Mouse (Mus musculus) left cerebral cortex, postnatal 4 days (tissue): ENCODE results near the gene Nqo1. TPM values are rescaled to one million over a fixed set of nuclear protein-coding genes. Genes with fewer than 3 reads are reported as not detected.
A peak's percentile ranks its signal among the peaks of the same experiment; 100 is the strongest.

ENCODE experiments used
- DNase-seq: peaks from one replicate; pipeline ENCODE4 v3.0.0-alpha.2; 2022
- intact Hi-C: fragments of 180-260 bp; cut with DNase I; formaldehyde crosslinking; loops from one replicate; pipeline ENCODE4 v1.15.1; 2025
- total RNA-seq, 2 experiments: library from RNA; stranded (reverse); gene quantifications; 2 replicates each; pipeline ENCODE4 v1.2.3; 2021

The Nqo1 gene
- total RNA-seq, 2 experiments from 2014 or later = 2.5 to 2.7 TPM

- intact Hi-C loops = no loop called here
- DNase-seq = no peak
These were observed 8.4 kb upstream of the Nqo1 start for GRCm38 (mm10) chr8:107411391-107411790.

- intact Hi-C loops = no loop called here
- DNase-seq = no peak
These were observed 2.9 kb upstream of the Nqo1 start for GRCm38 (mm10) chr8:107405935-107406334.

DNA sequence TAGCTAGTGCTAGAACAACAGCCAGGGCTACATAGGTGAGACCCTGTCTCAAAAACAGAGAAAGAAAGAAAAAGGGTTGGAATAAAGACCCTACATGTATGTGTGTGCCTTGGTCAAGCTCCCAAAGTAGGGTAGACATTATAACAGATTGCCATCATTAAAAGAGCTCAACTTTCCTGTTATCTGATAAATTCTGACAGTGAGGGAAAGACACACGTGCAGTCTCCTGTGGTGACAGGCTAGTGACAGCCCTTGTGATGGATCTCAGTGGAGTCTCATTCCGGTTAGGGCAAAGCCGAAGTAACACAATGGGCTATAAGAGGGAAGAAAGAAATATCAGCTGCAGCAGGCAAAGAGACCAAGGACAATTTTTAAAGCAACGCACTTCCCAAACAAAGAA lies 1.1 kb upstream of the Nqo1 start:
- intact Hi-C loops = no loop called here

DNA sequence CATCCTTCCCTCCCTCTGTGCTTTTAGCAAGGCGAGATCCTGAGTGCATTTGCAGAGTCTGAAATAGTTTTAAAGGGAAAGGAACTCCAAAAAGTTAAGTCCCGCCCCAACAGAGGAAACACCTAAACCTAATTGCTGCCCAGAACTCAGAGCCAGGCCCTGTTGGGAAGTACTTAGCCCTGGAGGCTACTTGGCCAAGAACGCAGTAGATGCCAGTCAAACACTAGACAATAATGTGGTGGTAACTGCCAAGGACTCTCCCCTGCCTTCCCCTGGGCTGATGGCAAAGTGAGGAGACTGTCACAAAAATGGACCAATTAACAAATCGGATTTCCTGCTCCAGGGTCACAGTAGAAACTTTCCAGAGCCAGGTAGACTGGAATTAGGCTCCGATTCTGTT lies 1.1 kb downstream of the Nqo1 start:
- no peak for DNase-seq
- intact Hi-C loops = no loop called here

More for the DNA sequence above, 1.1 kb upstream of the Nqo1 start:
- no peak for DNase-seq

DNA sequence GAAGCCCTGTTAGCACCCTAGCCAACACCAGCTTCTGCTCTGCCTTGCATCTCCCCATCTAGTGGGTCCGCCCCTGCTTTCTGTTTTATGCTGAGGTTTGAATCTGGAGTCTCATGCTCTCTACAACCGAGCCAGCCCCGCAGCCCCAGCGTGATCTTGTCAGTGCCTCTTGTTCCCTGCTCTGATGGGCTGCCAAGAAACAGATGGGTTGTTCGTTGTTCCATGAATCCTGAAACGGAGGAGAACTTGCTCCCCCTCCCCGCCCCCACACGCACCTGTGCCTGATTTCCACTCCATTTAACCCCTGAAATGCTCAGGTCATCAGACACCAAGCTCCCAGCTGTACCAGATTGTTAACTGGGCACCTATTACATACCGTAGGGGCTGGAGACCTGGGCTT lies 3.5 kb downstream of the Nqo1 start:
- peak; percentile 81 for DNase-seq
- intact Hi-C loops = no loop called here

DNA sequence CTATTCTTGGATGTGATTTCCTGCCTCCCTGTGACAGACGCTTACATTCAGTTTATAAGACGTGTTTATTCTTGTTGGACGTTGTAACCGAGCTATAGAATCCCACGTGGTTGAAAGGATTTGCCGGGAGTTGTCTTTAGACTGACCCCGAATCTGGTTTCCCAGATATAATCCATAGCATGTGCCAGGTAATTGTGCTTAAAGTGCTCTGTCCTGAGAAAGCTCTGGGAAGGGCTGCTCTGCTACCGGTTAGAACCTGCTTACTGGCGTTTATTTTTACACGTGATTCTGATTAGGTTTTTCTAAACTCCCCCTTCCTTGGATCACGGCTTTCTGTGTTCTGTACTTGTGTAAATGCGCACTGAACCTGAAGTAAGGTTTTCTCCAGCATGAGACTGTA lies 5.3 kb downstream of the Nqo1 start:
- DNase-seq = no peak
- intact Hi-C loops = no loop called here

DNA sequence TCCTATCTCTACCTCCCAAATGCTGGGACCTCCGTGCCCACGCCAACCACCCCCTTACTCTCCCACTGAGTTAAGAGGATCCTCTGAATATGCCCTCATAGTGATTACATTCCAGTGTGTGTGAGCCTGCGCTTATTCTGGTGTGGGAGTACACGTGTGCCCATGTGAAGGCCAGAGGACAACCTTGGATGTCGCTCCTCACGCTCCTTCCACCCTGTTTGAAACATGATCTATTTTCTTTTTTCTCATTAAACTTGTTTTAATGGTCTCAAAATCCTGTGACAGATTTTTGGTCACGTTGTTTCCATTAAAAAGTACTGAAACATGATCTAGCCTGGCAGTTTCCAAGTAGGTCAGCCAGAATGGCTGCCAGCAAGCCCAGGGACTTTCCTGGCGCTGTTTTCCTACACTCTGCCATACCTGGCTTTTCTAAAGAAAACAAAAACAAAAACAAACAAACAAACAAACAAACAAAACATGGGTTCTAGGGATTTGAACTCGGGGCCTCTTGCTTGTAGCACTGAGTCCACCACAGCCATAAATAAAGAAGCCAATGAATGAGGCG lies 6.8 kb downstream of the Nqo1 start:
- intact Hi-C loops = no loop called here
- no peak for DNase-seq

DNA sequence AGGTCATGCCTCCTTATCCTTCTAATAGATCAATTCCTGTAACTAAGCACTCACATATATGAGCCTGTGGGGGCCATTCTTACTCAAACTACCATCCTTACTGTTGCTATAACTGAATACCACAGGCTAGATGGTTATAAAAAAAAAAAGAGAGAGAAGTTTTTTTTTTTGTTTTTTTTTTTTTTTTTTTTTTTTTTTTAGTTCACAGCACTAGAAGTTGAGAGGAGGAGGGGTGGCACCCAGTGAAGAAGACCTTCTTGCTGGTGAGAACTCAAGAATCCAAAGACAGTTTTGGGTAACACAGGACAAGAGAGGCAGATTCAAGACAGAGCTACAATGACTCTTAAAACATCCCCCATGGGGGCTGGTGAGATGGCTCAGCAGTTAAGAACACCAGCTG lies 7.6 kb downstream of the Nqo1 start:
- no peak for DNase-seq
- intact Hi-C loops = no loop called here

DNA sequence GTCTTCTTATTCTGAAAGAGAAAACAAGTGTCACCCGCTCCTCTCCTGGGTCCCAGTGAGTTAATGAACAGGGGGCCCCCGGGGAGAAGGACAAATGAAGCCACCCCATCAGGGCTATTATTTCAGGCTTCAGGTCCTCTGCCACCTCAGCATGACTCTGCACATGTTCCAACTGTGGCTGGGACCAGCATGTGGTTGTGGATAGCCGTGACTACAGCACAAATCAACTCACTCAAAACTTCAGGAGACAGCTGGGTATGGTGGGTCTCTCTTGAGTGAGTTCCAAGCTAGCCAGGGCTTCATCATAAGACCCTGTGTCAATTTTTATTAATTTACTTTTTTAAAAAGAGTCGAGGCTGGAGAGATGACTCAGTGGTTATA lies 11.9 kb downstream of the Nqo1 start:
- intact Hi-C loops = no loop called here

DNA sequence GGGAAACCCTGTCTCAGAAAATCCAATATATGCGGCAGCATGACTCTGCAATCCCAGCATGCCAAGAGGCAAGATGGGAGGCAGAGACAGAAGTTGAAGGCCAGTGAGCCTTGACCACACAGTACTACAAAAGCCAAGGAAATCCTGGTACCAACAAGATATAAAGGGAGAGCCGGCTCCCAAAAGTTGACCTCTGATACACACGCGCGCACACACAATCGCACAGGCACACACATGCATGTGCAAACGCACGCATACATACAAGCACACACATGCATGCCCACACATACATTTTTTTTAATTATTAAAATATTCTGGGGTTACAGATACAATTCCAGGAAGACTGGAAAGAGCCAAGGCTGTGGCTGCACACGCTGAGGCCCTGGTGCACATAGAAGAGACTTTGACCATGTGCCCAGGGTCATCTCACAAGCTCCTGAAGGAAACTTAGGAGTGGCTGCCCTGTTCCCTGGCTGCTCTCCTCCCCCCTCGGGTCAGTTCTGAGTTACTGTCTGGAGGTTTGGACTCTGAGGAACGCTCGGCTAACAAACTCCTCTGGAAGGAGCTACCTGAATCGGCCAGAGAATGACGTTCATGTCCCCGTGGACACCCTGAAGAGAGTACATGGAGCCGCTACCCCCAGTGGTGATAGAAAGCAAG lies 12.4 kb downstream of the Nqo1 start:
- intact Hi-C loops = no loop called here
- no peak for DNase-seq

More for the DNA sequence above, 11.9 kb downstream of the Nqo1 start:
- DNase-seq = no peak

GRCm38 (mm10) chr8:107389557-107389956 lies 13.4 kb downstream of the Nqo1 start:
- peak; percentile 91 for DNase-seq

GRCm38 (mm10) chr8:107387861-107388260 lies 15.1 kb downstream of the Nqo1 start:
- peak; percentile 66 for DNase-seq
- intact Hi-C loops = no loop called here

More at GRCm38 (mm10) chr8:107389557-107389956, 13.4 kb downstream of the Nqo1 start:
- intact Hi-C loops = no loop called here

DNA sequence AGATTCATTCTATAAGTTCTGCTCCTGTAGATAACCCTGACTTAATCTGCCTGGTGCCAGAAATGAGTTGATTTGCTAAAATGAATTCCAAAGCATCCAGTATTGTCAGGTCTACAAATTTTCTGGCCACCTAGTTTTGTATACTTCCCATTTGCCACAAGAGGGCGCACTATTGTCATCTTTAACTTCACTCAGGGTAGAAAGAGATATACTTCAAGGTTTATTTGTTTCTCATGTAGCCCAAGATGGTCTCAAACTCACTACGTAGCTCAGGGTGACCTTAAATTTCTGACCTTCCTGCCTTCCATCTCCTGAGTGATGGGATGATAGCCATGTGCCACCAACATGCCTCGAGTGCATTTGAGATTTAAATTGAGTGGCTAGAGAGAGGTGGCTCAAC lies 16.4 kb downstream of the Nqo1 start:
- intact Hi-C loops = no loop called here
- DNase-seq = no peak

- intact Hi-C loops = no loop called here
- no peak for DNase-seq
These were observed 16.8 kb downstream of the Nqo1 start for GRCm38 (mm10) chr8:107386171-107386570.

DNA sequence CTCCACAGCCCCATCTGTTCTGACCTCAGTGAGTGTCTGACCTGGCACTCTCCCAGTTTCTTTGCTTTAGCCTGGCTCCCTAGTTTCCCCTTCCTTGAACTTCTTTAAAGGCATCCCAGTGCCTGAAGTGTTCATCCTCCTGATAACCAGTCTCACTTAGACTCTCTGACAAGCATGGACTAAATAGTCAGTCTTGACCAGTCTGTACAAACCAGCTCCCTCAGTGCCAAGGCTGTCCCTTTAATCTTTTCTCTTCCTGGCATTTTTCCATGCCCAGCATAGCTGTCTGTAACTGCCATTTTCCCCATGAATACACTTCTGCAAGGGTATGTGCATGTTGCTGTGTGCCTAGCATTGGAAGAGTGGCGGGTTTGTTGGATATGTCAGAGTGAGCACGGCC lies 17.9 kb downstream of the Nqo1 start:
- no peak for DNase-seq
- intact Hi-C loops = no loop called here

DNA sequence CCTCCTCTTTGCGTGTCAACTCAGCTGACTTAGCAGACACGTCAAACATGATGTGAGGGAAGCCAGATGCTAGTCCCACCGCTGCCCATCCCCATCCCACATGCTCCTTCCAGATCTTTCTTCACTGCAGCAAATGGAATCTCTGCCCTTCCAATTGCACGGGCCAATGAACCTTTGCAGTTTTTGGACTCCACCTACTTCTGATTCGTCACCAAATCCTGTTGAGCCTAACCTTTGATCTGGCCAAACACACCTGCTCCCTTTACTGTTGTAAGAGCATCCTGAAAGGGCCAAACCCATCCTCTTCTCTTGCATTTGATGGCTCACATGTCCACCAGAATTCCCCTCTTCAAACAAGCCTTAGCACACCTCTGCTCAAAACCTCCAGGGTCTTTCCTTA lies 18.4 kb downstream of the Nqo1 start:
- DNase-seq = no peak
- intact Hi-C loops = no loop called here

GRCm38 (mm10) chr8:107382898-107383297 lies 20.1 kb downstream of the Nqo1 start:
- DNase-seq = no peak
- intact Hi-C loops = no loop called here

DNA sequence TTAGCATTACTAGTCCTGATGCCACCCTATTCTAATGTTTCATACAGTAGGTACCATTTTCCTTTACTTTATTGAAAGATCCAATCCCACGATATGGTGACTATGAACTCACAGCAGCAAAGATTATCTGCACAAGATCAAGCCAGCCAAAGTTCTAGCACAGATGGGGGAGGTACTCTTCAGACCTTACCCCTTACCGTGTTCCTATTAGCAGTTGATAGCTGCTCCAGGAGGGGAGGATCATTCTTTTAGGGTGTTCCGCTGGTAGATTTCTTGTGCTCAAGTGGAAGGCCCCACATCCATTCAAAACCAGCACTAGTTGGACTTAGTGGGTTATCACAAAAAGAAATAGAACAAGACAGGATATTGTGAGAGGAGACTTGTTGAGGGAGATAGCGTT lies 21.3 kb downstream of the Nqo1 start:
- intact Hi-C loops = no loop called here
- DNase-seq = no peak

DNA sequence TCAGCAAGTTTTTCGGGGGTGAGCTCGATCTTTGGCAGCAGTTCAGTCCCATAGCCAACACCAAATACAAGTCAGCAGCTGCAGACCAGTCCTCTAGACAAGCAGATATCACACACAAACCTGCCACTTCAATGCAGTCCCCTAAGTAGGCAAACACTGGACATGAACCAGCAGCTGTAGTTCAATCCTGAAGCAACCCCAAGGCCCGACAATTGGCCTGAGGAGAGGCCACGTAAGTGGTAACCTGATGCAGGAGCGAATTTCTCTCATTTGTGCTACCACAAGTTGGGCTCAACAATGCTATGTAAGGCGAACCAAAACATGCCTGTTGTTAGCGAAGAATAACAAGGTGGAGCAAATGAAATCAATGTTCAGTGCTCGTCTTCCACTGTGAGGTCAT lies 22.3 kb downstream of the Nqo1 start:
- intact Hi-C loops = no loop called here
- no peak for DNase-seq

DNA sequence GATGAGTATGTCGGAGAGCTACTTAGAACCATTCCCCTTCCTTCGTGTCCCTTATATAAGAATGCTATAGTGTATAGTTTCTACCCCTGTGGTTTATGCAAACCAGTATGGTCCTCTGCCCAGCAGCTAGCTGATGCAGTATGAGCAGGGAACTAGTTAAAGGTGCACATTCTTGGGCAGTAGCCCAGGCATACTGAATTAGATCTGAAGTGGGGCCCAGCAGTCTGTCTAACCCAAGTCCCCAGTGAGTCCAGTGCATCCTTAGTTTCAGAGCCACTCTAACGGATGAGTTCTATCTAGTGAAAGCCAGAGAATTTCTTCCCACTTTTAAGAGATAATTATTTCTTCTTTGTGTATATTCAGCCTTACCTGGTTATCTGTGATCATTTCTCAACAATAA lies 25.7 kb downstream of the Nqo1 start:
- intact Hi-C loops = no loop called here
- DNase-seq = no peak

DNA sequence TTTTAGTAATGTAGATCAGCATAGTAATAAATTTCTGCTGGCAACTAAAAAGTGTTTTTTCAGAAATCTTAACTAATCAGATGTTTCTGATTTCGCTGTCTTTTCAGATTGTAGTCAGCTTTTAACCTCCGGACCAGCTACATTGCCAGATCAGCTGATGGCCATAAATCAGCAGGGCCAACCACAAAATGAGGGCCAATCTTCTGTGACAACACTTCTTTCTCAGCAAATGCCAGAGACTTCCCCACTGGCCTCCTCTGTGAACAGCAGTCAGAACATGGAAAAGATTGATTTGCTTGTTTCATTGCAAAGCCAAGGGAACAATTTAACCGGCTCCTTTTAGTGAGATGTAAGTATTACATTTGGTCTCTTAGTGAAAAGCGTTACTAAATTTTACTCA lies 32.7 kb downstream of the Nqo1 start:
- no peak for DNase-seq
- intact Hi-C loops = no loop called here
